Mouse (Mus musculus) embryonic facial prominence, embryonic 15.5 days (tissue): ENCODE results near the gene Dbnl. TPM values are rescaled to one million over a fixed set of nuclear protein-coding genes. Genes with fewer than 3 reads are reported as not detected.

Experiments
- ATAC-seq: fragments of 200-750 bp; cut with Nextera tagmentation; 2 replicates; pipeline ENCODE4 v1.8.0; 2017; ENCODE audit warnings: low read depth, moderate TSS enrichment; ENCODE audit not compliant: insufficient number of reproducible peaks, low FRiP score, low TSS enrichment
- H3K27ac ChIP-seq: fragments of 300-500 bp; sonication (generic); replicated peaks from 2 replicates; pipeline ENCODE4 v1.5.1; 2015; ENCODE audit warnings: mild to moderate bottlenecking, inconsistent platforms
- H3K27me3 ChIP-seq: fragments of 300-500 bp; sonication (generic); 2 replicates; pipeline ENCODE4 v1.6.1; 2015; ENCODE audit warnings: inconsistent platforms
- H3K36me3 ChIP-seq: fragments of 300-500 bp; sonication (generic); 2 replicates; pipeline ENCODE4 v1.6.1; 2015; ENCODE audit warnings: mild to moderate bottlenecking, inconsistent platforms
- H3K4me1 ChIP-seq: fragments of 300-500 bp; sonication (generic); 2 replicates; pipeline ENCODE4 v1.6.1; 2015; ENCODE audit warnings: inconsistent platforms
- H3K4me2 ChIP-seq: fragments of 300-500 bp; sonication (generic); replicated peaks from 2 replicates; pipeline ENCODE4 v1.6.1; 2015; ENCODE audit warnings: mild to moderate bottlenecking, inconsistent platforms
- H3K4me3 ChIP-seq: fragments of 300-500 bp; sonication (generic); replicated peaks from 2 replicates; pipeline ENCODE4 v1.5.1; 2015; ENCODE audit warnings: mild to moderate bottlenecking, inconsistent platforms
- H3K9ac ChIP-seq: fragments of 300-500 bp; sonication (generic); 2 replicates; pipeline ENCODE4 v1.6.1; 2015; ENCODE audit warnings: inconsistent platforms
- H3K9me3 ChIP-seq: fragments of 300-500 bp; sonication (generic); replicated peaks from 2 replicates; pipeline ENCODE4 v1.6.1; 2016; ENCODE audit warnings: inconsistent platforms
- whole genome bisulfite sequencing: fragments of 180-500 bp; shearing (Covaris S2); methylation state at CpG from one replicate; pipeline ENCODE4 v1.1.7; 2015; 5-methylcytosine and 5-hydroxymethylcytosine counted together
- polyA plus RNA-seq: library from polyadenylated mRNA; unstranded; fragments of >200 nt; fragmentation: Nextera tagmentation; extraction: Ambion mirVana; gene quantifications from 2 replicates; pipeline ENCODE4 v1.2.1, GENCODE M21; 2015

The Dbnl gene
- polyA plus RNA-seq, 1 experiment from 2014 or later, result 128 TPM

GRCm38 (mm10) chr11:5766019-5766418, 22.3 kb upstream of the Dbnl start:
- no peak overlapping the region for H3K27ac ChIP-seq
- peaks cover 4% of the 10 kb centered on the region; the same call in 1 of the 2 replicates for H3K36me3 ChIP-seq
- H3K27me3 ChIP-seq, result no peaks in the 10 kb centered on the region
- H3K4me3 ChIP-seq, result no peak overlapping the region
- no peak overlapping the region for H3K9ac ChIP-seq
- no peaks in the 10 kb centered on the region for H3K9me3 ChIP-seq
- no peak for ATAC-seq
- H3K4me1 ChIP-seq, result peaks cover 4% of the 10 kb centered on the region
- H3K4me2 ChIP-seq, result no peak overlapping the region
- 83% methylated on average over 6 of the region's 6 CpGs for WGBS

GRCm38 (mm10) chr11:5778481-5778880, 9.8 kb upstream of the Dbnl start:
- 72% methylated on average over 2 of the region's 2 CpGs for WGBS
- no peak for ATAC-seq
- no peak overlapping the region for H3K4me3 ChIP-seq
- H3K27ac ChIP-seq, result no peak overlapping the region
- H3K9me3 ChIP-seq, result no peaks in the 10 kb centered on the region
- H3K27me3 ChIP-seq, result no peaks in the 10 kb centered on the region
- no peak overlapping the region for H3K9ac ChIP-seq
- H3K36me3 ChIP-seq, result no peaks in the 10 kb centered on the region
- H3K4me1 ChIP-seq, result no peaks in the 10 kb centered on the region
- no peak overlapping the region for H3K4me2 ChIP-seq

GRCm38 (mm10) chr11:5780035-5780499, 8.2 kb upstream of the Dbnl start:
- H3K4me2 ChIP-seq, result no peak overlapping the region
- no peak overlapping the region for H3K27ac ChIP-seq
- no peaks in the 10 kb centered on the region for H3K36me3 ChIP-seq
- H3K4me1 ChIP-seq, result no peaks in the 10 kb centered on the region
- no peak overlapping the region for H3K4me3 ChIP-seq
- H3K9ac ChIP-seq, result no peak overlapping the region
- no peaks in the 10 kb centered on the region for H3K27me3 ChIP-seq
- 85% methylated on average over 6 of the region's 6 CpGs for WGBS
- ATAC-seq, result no peak
- H3K9me3 ChIP-seq, result no peaks in the 10 kb centered on the region

GRCm38 (mm10) chr11:5782199-5782944, 5.9 kb upstream of the Dbnl start:
- H3K4me3 ChIP-seq, result no peak overlapping the region
- H3K4me2 ChIP-seq, result no peak overlapping the region
- no peak overlapping the region for H3K9ac ChIP-seq
- ATAC-seq, result no peak
- 66% methylated on average over 8 of the region's 8 CpGs for WGBS
- no peaks in the 10 kb centered on the region for H3K9me3 ChIP-seq
- no peak overlapping the region for H3K27ac ChIP-seq
- H3K27me3 ChIP-seq, result no peaks in the 10 kb centered on the region
- H3K36me3 ChIP-seq, result no peaks in the 10 kb centered on the region
- H3K4me1 ChIP-seq, result peaks cover 4% of the 10 kb centered on the region

GRCm38 (mm10) chr11:5785732-5786131, 2.6 kb upstream of the Dbnl start:
- H3K4me3 ChIP-seq, result no peak overlapping the region
- H3K27ac ChIP-seq, result no peak overlapping the region
- H3K27me3 ChIP-seq, result no peaks in the 10 kb centered on the region
- H3K9me3 ChIP-seq, result no peaks in the 10 kb centered on the region
- H3K4me1 ChIP-seq, result peaks cover 22% of the 10 kb centered on the region
- no peak overlapping the region for H3K9ac ChIP-seq
- no peak overlapping the region for H3K4me2 ChIP-seq
- no peak for ATAC-seq
- peaks cover 3% of the 10 kb centered on the region; the same call in 1 of the 2 replicates for H3K36me3 ChIP-seq

- Histone ChIP-seq H3K36me3 (peaks cover 19% of the 10 kb centered on the region), H3K4me2 (peak overlapping the region; percentile 79), H3K4me1 (peaks cover 22% of the 10 kb centered on the region), H3K9ac (peak overlapping the region; percentile 83), H3K27ac (peak overlapping the region; percentile 93), H3K9me3 (no peaks in the 10 kb centered on the region), H3K4me3 (peak overlapping the region; percentile 58), H3K27me3 (no peaks in the 10 kb centered on the region)
- ATAC-seq, result no peak
- 36% methylated on average over 8 of the region's 8 CpGs for WGBS
Measured at GRCm38 (mm10) chr11:5787671-5788055, 625 bp upstream of the Dbnl start.

GRCm38 (mm10) chr11:5789071-5789753, 924 bp downstream of the Dbnl start:
- Histone ChIP-seq H3K4me1 (peaks cover 22% of the 10 kb centered on the region), H3K9me3 (no peaks in the 10 kb centered on the region), H3K9ac (peak overlapping the region; percentile 83), H3K27me3 (no peaks in the 10 kb centered on the region), H3K36me3 (peaks cover 31% of the 10 kb centered on the region), H3K4me3 (peak overlapping the region; percentile 58), H3K27ac (peak overlapping the region; percentile 93), H3K4me2 (peak overlapping the region; percentile 79)
- WGBS, result 64% methylated on average over 6 of the region's 6 CpGs
- ATAC-seq, result no peak

GRCm38 (mm10) chr11:5789754-5790333, 1.6 kb downstream of the Dbnl start:
- no peak for ATAC-seq
- no peaks in the 10 kb centered on the region for H3K9me3 ChIP-seq
- no peak overlapping the region; the same call in 1 of the 2 replicates for H3K9ac ChIP-seq
- 50% methylated on average over 3 of the region's 3 CpGs for WGBS
- H3K36me3 ChIP-seq, result peaks cover 37% of the 10 kb centered on the region
- H3K27me3 ChIP-seq, result no peaks in the 10 kb centered on the region
- H3K4me3 ChIP-seq, result peak overlapping the region; percentile 58
- H3K4me2 ChIP-seq, result peak overlapping the region; percentile 79; the same call in 1 of the 2 replicates
- H3K27ac ChIP-seq, result no peak overlapping the region
- peaks cover 22% of the 10 kb centered on the region for H3K4me1 ChIP-seq

GRCm38 (mm10) chr11:5790431-5790830, 2.1 kb downstream of the Dbnl start:
- no peak for ATAC-seq
- Histone ChIP-seq H3K4me3 (no peak overlapping the region), H3K4me1 (peaks cover 22% of the 10 kb centered on the region), H3K4me2 (no peak overlapping the region), H3K27ac (no peak overlapping the region), H3K9ac (no peak overlapping the region), H3K36me3 (peaks cover 43% of the 10 kb centered on the region), H3K27me3 (no peaks in the 10 kb centered on the region), H3K9me3 (no peaks in the 10 kb centered on the region)
- WGBS, result 86% methylated on average over 1 of the region's 1 CpGs

- WGBS, result 86% methylated on average over 9 of the region's 9 CpGs
Measured at GRCm38 (mm10) chr11:5795290-5795689, 7.0 kb downstream of the Dbnl start.

GRCm38 (mm10) chr11:5795706-5796105, 7.4 kb downstream of the Dbnl start:
- WGBS, result 82% methylated on average over 7 of the region's 7 CpGs
- no peak for ATAC-seq
- H3K9ac ChIP-seq, result no peak overlapping the region
- H3K36me3 ChIP-seq, result peaks cover 91% of the 10 kb centered on the region
- no peak overlapping the region for H3K4me3 ChIP-seq
- no peak overlapping the region for H3K4me2 ChIP-seq
- H3K9me3 ChIP-seq, result no peaks in the 10 kb centered on the region
- H3K27ac ChIP-seq, result no peak overlapping the region
- no peaks in the 10 kb centered on the region for H3K4me1 ChIP-seq
- H3K27me3 ChIP-seq, result no peaks in the 10 kb centered on the region

More at GRCm38 (mm10) chr11:5795290-5795689, 7.0 kb downstream of the Dbnl start:
- Histone ChIP-seq H3K4me1 (no peaks in the 10 kb centered on the region), H3K9me3 (no peaks in the 10 kb centered on the region), H3K36me3 (peaks cover 90% of the 10 kb centered on the region), H3K4me2 (no peak overlapping the region), H3K27me3 (no peaks in the 10 kb centered on the region), H3K27ac (no peak overlapping the region), H3K9ac (no peak overlapping the region), H3K4me3 (no peak overlapping the region)
- ATAC-seq, result no peak
